Mouse (Mus musculus) heart, embryonic 14.5 days (tissue): ENCODE data around the gene Ctnnbip1. TPM values are rescaled to one million over a fixed set of nuclear protein-coding genes. Genes with fewer than 3 reads are reported as not detected.

ENCODE experiments used
- ATAC-seq: fragments of 200-750 bp; cut with Nextera tagmentation; 2 replicates; pipeline ENCODE4 v1.8.0; 2017; ENCODE audit warnings: low read depth, moderate TSS enrichment; ENCODE audit not compliant: insufficient number of reproducible peaks, insufficient read depth, low FRiP score
- H3K27ac ChIP-seq, 2 experiments: fragments of 200-500 bp in 1 of 2; fragments of 300-500 bp in 1 of 2; sonication (generic) in 1 of 2; replicated peaks in 1 of 2; 2 replicates each; pipeline ENCODE4 v1.5.1; 2012 to 2014; ENCODE audit warnings: low read depth in 2 of 2, low read length in 2 of 2, control low read depth in 1 of 2, mild to moderate bottlenecking in 1 of 2, mixed read lengths in 1 of 2; ENCODE audit not compliant: control insufficient read depth in 1 of 2, insufficient read depth in 1 of 2
- H3K27me3 ChIP-seq: fragments of 300-500 bp; sonication (generic); 2 replicates; pipeline ENCODE4 v1.6.1; 2014; ENCODE audit warnings: mild to moderate bottlenecking, low read length, control low read depth; ENCODE audit not compliant: control insufficient read depth, insufficient read depth
- H3K36me3 ChIP-seq: fragments of 300-500 bp; sonication (generic); 2 replicates; pipeline ENCODE4 v1.6.1; 2014; ENCODE audit warnings: mild to moderate bottlenecking, control low read depth, low read length, mixed read lengths; ENCODE audit not compliant: control insufficient read depth, insufficient read depth
- H3K4me1 ChIP-seq, 2 experiments: fragments of 200-500 bp in 1 of 2; fragments of 300-500 bp in 1 of 2; sonication (generic) in 1 of 2; 2 replicates each; pipeline ENCODE4 v1.6.1; 2012 to 2014; ENCODE audit warnings: low read length in 2 of 2, control low read depth in 1 of 2, mixed read lengths in 1 of 2; ENCODE audit not compliant: control insufficient read depth in 2 of 2, insufficient read depth in 2 of 2
- H3K4me2 ChIP-seq: fragments of 300-500 bp; sonication (generic); 2 replicates; pipeline ENCODE4 v1.6.1; 2014; ENCODE audit warnings: mild to moderate bottlenecking, low read length
- H3K4me3 ChIP-seq, 2 experiments: fragments of 200-500 bp in 1 of 2; fragments of 300-500 bp in 1 of 2; sonication (generic) in 1 of 2; 2 replicates each; pipeline ENCODE4 v1.5.1; 2012 to 2014; ENCODE audit warnings: low read length in 2 of 2, mild to moderate bottlenecking in 2 of 2, control low read depth in 1 of 2, low read depth in 1 of 2, moderate library complexity in 1 of 2; ENCODE audit not compliant: control insufficient read depth in 1 of 2, insufficient read depth in 1 of 2
- H3K9ac ChIP-seq: fragments of 300-500 bp; sonication (generic); 2 replicates; pipeline ENCODE4 v1.6.1; 2014; ENCODE audit warnings: mild to moderate bottlenecking, low read length
- H3K9me3 ChIP-seq: fragments of 300-500 bp; sonication (generic); 2 replicates; pipeline ENCODE4 v1.6.1; 2016; ENCODE audit warnings: low read length, control low read depth; ENCODE audit not compliant: control insufficient read depth
- WGBS: fragments of 180-500 bp; shearing (Covaris S2); extraction: QIAGEN DNeasy Blood & Tissue Kit; methylation state at CpG from one replicate; pipeline ENCODE4 v1.1.7; 2014; 5-methylcytosine and 5-hydroxymethylcytosine counted together
- polyA plus RNA-seq: library from polyadenylated mRNA; unstranded; fragments of >200 nt; fragmentation: Nextera tagmentation; extraction: Ambion mirVana; gene quantifications from 2 replicates; pipeline ENCODE4 v1.2.1, GENCODE M21; 2014

Ctnnbip1 gene
- polyA plus RNA-seq, 1 experiment from 2014 or later, result 43.1 TPM

DNA sequence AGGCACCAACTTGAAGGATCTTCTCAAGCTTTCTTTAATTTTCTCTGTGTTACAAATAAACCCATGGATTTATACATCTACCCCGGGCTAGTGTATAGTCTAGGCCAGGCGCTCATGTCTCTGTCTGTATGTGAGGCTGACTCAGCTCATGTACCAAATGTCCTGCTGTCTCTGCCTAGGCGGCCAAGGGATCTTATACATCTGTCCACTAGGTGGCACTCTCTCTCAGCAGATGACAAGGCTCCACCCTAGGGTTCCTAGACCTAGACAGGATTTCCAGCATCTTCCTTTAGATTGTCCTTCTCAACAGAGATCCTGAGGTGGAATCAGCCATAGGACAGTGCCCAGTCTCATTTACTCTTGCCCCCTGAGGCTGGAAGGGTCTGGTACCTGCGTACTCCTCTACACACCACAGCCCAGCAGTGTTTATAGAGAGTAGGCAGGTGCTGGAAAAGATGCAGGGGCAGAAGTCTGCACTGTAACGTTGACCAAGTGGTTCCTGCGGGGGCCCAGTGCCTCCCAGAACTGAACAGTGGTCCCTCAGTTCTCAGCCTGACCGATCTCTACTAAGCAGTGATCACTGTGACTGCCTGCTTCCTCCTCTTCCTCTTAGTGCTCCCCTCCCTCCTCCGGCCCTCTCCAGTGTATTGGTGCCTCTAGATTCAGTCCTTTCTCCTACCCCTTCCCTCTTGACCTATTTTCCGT, 31.3 kb downstream of the Ctnnbip1 start:
- no peak overlapping the region for H3K27ac ChIP-seq
- H3K9ac ChIP-seq, result no peak overlapping the region
- H3K4me3 ChIP-seq, result no peak overlapping the region
- H3K27me3 ChIP-seq, result no peaks in the 10 kb centered on the region
- WGBS, result 62% methylated on average over 9 of the region's 9 CpGs
- no peaks in the 10 kb centered on the region for H3K9me3 ChIP-seq
- peaks cover 18% of the 10 kb centered on the region for H3K36me3 ChIP-seq
- no peak overlapping the region for H3K4me2 ChIP-seq
- 0 out of 4 replicates have a peak, but pooled peaks cover 0 to 3% of the 10 kb centered on the region in 2 experiments for H3K4me1 ChIP-seq
- peak; percentile 48; the same call in 1 of the 2 replicates for ATAC-seq

DNA sequence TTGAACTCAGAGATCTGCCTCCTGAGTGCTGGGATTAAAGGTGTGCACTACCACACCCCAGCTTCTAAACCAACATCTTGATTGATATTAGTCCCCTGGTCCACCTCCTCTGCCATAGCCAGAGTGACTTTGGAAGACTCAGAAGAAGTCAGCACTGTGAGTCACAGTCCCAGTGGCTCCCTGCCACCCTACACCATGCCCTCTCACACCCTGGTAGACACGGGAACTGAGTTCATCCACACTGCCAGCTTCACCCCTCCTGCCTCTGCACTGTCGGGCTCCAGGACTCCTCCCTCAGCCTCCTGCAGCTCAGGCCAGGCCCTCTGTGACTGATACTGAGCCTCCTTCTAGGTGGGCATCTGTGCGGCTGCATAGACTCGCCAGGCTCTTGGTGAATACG, 32.8 kb downstream of the Ctnnbip1 start:
- Histone ChIP-seq H3K4me2 (no peak overlapping the region), H3K9ac (no peak overlapping the region), H3K4me3 (no peak overlapping the region), H3K27me3 (no peaks in the 10 kb centered on the region), H3K27ac (no peak overlapping the region), H3K36me3 (peaks cover 13% of the 10 kb centered on the region), H3K9me3 (no peaks in the 10 kb centered on the region), H3K4me1 (0 out of 4 replicates have a peak, but pooled peaks cover 0 to 4% of the 10 kb centered on the region in 2 experiments)
- no peak for ATAC-seq
- WGBS, result 74% methylated on average over 5 of the region's 5 CpGs

DNA sequence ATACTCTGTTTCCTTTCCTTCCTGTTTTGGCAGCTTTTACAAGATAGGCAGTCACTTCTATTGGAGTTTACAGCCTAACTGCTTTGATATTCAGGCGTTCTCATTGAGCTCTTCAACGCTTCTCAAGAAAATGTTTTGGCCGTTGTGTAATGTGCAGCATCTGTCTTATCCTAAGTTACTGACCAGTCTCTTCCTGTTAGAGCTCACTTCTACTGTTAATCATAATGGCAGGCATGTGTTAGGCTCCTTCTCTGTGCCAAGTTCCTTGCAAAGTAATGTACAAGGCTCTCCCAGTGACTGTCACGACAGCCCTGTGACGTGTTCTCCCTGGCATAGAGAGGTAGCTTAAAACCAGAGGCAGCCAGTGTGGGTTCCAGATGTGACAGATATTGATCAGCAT, 33.7 kb downstream of the Ctnnbip1 start:
- Histone ChIP-seq H3K4me1 (0 out of 4 replicates have a peak, but pooled peaks cover 0 to 4% of the 10 kb centered on the region in 2 experiments), H3K4me3 (no peak overlapping the region), H3K36me3 (peaks cover 4% of the 10 kb centered on the region; the same call in 1 of the 2 replicates), H3K27me3 (no peaks in the 10 kb centered on the region), H3K9me3 (no peaks in the 10 kb centered on the region), H3K9ac (no peak overlapping the region), H3K4me2 (no peak overlapping the region), H3K27ac (no peak overlapping the region)
- 71% methylated on average over 5 of the region's 5 CpGs for WGBS
- no peak for ATAC-seq

DNA sequence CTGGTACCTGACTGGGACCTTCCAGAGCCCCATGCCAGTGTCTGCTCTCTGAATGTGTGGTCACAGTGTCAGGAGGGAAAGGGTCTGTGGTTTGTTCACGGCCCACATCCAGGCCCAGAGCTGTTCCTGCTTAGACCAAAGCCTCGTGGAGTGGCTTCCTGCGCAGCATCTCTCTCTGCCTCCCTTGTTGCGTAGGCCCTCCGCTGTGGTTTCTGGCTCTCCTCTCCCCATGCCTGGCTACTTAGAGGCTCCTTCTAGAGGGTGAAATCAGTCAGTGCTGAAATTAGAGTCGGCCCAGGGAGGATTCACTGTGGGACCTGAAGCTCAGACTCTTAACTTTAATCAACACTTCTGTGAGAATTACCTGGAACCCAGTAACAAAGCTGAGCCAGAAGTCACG, 35.8 kb downstream of the Ctnnbip1 start:
- 67% methylated on average over 7 of the region's 7 CpGs for WGBS
- Histone ChIP-seq H3K9me3 (no peaks in the 10 kb centered on the region), H3K4me1 (peaks cover 10 to 19% of the 10 kb centered on the region in 2 experiments), H3K27me3 (no peaks in the 10 kb centered on the region), H3K36me3 (no peaks in the 10 kb centered on the region), H3K9ac (no peak overlapping the region), H3K4me3 (no peak overlapping the region), H3K27ac (no peak overlapping the region), H3K4me2 (no peak overlapping the region)
- ATAC-seq, result no peak

DNA sequence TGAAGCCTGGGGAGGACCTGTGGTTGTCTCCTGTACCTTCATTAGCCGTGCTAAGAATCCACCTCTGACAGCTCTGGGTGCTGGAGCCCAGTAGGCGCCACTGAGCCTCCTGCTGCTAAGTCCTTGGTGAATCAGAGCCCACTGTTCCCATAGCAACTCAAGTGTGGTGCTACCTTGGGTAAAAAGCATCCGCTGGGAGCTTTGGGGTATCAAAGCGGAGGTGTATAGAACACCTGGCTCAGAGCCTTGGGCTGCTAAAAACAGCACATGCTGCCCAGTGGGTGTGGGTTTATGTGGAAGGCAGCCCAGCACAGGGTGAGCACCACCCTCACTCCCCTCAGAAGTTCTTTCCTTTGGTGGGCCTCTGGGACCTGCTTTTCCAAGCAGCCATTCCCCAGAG, 38.1 kb downstream of the Ctnnbip1 start:
- Histone ChIP-seq H3K9ac (no peak overlapping the region), H3K4me1 (peaks cover 11 to 21% of the 10 kb centered on the region in 2 experiments), H3K4me2 (no peak overlapping the region), H3K4me3 (no peak overlapping the region), H3K36me3 (no peaks in the 10 kb centered on the region), H3K27ac (no peak overlapping the region), H3K27me3 (no peaks in the 10 kb centered on the region), H3K9me3 (no peaks in the 10 kb centered on the region)
- 84% methylated on average over 4 of the region's 4 CpGs for WGBS
- ATAC-seq, result no peak

DNA sequence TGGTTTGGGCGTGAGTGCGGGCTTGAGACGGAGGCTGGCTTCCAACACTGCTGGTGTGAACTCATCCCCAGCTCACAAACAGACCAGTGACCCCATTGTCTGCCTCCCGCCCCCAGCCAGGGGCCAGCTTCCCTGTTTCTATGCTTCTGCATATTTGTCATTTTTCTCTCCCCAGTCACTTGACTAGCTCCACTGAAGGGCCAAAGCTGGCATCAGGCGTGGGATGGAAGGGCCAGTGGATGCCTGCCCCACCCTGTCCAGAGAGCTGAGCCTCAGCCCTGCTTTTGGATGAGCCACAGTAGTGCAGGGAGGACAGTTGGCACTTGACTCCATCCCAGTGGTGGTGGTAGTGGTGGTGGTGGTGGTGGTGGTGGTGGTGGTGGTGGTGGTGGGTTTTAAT, 39.9 kb downstream of the Ctnnbip1 start:
- 60% methylated on average over 5 of the region's 5 CpGs for WGBS
- H3K4me2 ChIP-seq, result no peak overlapping the region

DNA sequence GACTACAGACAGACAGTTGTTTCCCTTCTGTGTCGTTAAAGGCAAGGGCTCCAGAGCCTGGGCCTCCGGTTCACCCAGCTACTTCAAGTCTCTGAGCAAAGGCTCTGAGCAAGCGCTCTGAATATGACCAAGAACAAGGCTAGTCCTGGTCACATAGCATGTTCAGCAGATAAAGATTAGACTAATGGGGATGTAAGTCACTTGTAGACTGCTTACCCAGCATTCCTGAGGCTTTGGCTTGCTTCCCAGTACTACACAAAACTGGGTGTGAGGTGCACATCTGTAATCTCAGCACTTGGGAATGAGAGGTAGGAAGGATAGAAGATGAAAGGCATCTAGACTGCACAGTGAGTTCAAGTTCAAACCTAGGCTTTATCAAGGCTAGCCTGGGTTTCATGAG, 40.4 kb downstream of the Ctnnbip1 start:
- Histone ChIP-seq H3K36me3 (no peaks in the 10 kb centered on the region), H3K4me3 (no peak overlapping the region), H3K27ac (peak overlapping the region in 1 of 2 experiments; percentile 26; a peak in 1 of 4 replicates)

More for the DNA sequence above, 39.9 kb downstream of the Ctnnbip1 start:
- no peaks in the 10 kb centered on the region for H3K27me3 ChIP-seq
- H3K4me1 ChIP-seq, result peaks cover 19 to 36% of the 10 kb centered on the region in 2 experiments
- H3K27ac ChIP-seq, result peak overlapping the region in 1 of 2 experiments; percentile 26; a peak in 1 of 4 replicates
- no peaks in the 10 kb centered on the region for H3K9me3 ChIP-seq
- H3K36me3 ChIP-seq, result no peaks in the 10 kb centered on the region
- H3K4me3 ChIP-seq, result no peak overlapping the region
- ATAC-seq, result no peak
- no peak overlapping the region for H3K9ac ChIP-seq

More for the DNA sequence above, 40.4 kb downstream of the Ctnnbip1 start:
- WGBS, result 22% methylated on average over 3 of the region's 3 CpGs
- Histone ChIP-seq H3K4me2 (no peak overlapping the region), H3K9me3 (no peaks in the 10 kb centered on the region), H3K27me3 (no peaks in the 10 kb centered on the region), H3K4me1 (peaks cover 19 to 41% of the 10 kb centered on the region in 2 experiments), H3K9ac (no peak overlapping the region)
- no peak for ATAC-seq
